Comparison of ENCODE assay signal across 7 mouse cellular contexts in the genomic region with DNA sequence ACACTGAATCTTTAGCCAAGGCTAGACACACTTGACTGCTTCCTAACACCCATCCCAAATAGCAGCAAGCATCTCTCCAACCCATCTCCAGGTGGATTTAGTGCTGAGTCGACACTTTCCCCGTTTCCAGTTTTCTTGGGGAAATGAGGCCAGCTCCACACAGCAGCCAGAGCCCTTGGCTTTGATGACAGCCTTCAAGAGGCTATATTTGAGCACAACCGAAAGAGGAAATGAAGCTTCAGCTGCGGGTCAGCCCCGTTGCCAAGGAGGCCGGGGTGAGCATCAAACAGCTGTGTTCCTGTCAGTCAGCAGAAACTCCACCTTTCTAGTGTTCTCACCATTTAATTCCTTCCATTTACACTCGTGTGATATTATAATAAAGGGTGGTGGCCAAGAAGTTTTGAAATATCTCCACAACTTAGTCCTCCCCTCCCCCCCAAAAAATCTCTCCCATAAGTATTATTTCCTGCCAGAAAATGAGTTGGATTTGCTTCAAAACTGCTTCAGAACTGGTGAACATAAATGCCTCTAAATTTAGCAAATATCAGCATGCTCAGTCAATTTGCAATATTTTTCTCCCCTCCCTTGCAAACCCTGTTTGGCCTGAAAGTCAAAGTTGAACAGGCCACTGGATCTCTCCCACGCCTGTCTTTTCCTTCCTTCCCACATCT.
DNase-seq lines count a peak whose midpoint lies in the region; ATAC-seq and TF ChIP-seq lines count a peak whose summit lies in the region.

No protein-coding gene starts in this region.

- H3K9ac ChIP-seq in lung, embryonic 14.5 days, result no peak overlapping the region
- no peak overlapping the region for H3K9ac ChIP-seq in neural tube, embryonic 15.5 days (replicated peaks)

- 35% methylated on average over 8 of the region's 8 CpGs for WGBS in lung, embryonic 14.5 days
- WGBS in neural tube, embryonic 15.5 days, result 80% methylated on average over 8 of the region's 8 CpGs

- intact Hi-C loops in heart, postnatal 10 days (cut with DNase I), result loop anchor here (1.0 to 2.0 kb wide), 2 partner anchors 52 to 329 kb away; no protein-coding TSS in a partner anchor

- peak overlapping the region; percentile 79 for H3K27ac ChIP-seq in lung, embryonic 14.5 days (ENCODE audit: low read depth)
- no peak overlapping the region for H3K27ac ChIP-seq in neural tube, embryonic 15.5 days (replicated peaks)

- ATAC-seq in lung, embryonic 14.5 days (ENCODE audit: insufficient read depth), result peak; percentile 78
- ATAC-seq in neural tube, embryonic 15.5 days (ENCODE audit: low FRiP score), result no peak

- H3K36me3 ChIP-seq in lung, embryonic 14.5 days (ENCODE audit: insufficient read depth), result no peaks in the 10 kb centered on the region
- H3K36me3 ChIP-seq in neural tube, embryonic 15.5 days, result no peaks in the 10 kb centered on the region

- H3K27me3 ChIP-seq in lung, embryonic 14.5 days (ENCODE audit: insufficient read depth, low read length), result no peaks in the 10 kb centered on the region
- no peaks in the 10 kb centered on the region for H3K27me3 ChIP-seq in neural tube, embryonic 15.5 days (replicated peaks)

- peak; percentile 73 to 77 for DNase-seq in B cell, adult 2 months
- DNase-seq in adrenal gland, adult 2 months, result peak; percentile 30
- peak; percentile 74 to 80 for DNase-seq in heart, postnatal 10 days
- DNase-seq in lung, embryonic 14.5 days, result peak; percentile 79
- DNase-seq in spleen, postnatal 4 days (ENCODE audit: low spot score in 2 of 2), result peak; percentile 47 to 64
- no peak for DNase-seq in cerebellum, adult 9-11 months

- H3K4me2 ChIP-seq in lung, embryonic 14.5 days, result peak overlapping the region; percentile 8; the same call in 1 of the 2 replicates
- no peak overlapping the region for H3K4me2 ChIP-seq in neural tube, embryonic 15.5 days

- no peak for TF ChIP-seq CTCF in lung, embryonic 14.5 days (IDR thresholded peaks at IDR 0.05; ENCODE audit: low read depth)

- H3K9me3 ChIP-seq in lung, embryonic 14.5 days (ENCODE audit: low read depth, low read length), result peaks cover 10% of the 10 kb centered on the region; the same call in 1 of the 2 replicates
- no peaks in the 10 kb centered on the region for H3K9me3 ChIP-seq in neural tube, embryonic 15.5 days (replicated peaks)

- H3K4me3 ChIP-seq in lung, embryonic 14.5 days (ENCODE audit: low read depth, low read length), result no peak overlapping the region
- no peak overlapping the region for H3K4me3 ChIP-seq in neural tube, embryonic 15.5 days (replicated peaks)

- peaks cover 14% of the 10 kb centered on the region; the same call in 1 of the 2 replicates for H3K4me1 ChIP-seq in lung, embryonic 14.5 days (ENCODE audit: insufficient read depth)
- no peaks in the 10 kb centered on the region for H3K4me1 ChIP-seq in neural tube, embryonic 15.5 days
